Mouse (Mus musculus): ENCODE measurements around the gene Cfap99.

- TF ChIP-seq GATA1 (IDR thresholded peaks at IDR 0.05; ENCODE audit: borderline replicate concordance, low read length), result no peak
- TF ChIP-seq FLI1 (IDR thresholded peaks at IDR 0.05; ENCODE audit: low read length), result no peak
These were observed 10.6 kb downstream of the Cfap99 start for GRCm38 (mm10) chr5:34298937-34299535.
